Mouse (Mus musculus): ENCODE measurements around the gene Slc22a5. TPM values are rescaled to one million over a fixed set of nuclear protein-coding genes. Genes with fewer than 3 reads are reported as not detected.

Gene Slc22a5
- polyA plus RNA-seq, 1 experiment from 2014 or later: 7.6 TPM

DNA sequence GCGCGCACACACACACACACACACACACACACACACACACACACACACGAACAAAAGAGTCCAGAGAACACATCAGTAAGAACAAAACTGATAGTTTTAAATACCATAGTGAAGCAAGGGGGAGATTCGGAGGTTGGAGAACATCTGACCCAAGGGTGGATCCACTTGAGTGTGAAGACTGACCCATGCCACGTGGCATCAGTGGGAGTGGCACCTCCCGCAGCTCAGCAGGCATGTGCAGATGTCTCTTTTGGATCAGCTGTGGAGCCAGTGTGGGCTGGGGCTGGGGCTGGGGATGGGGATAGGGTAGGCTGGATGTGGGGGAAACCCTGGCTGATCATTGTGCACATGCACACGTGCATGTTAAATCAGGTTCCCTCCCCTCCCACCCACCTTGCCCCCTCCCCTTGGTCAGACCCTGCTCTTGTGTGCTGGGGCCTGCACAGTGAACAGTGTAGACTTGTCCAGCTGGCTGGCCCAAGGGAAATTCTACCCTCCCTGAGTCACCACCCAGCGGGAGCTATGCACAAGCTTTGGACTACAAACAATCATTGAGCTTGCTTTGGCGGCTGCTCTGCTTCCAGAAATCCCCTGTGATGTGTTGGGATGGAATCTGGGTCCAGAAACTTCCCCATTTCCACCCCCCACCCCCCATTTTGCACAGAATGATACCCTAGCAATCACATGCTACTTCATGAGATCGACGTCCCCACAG lies 70.1 kb downstream of the Slc22a5 start:
- ATAC-seq (ENCODE audit: low FRiP score, low read depth): no peak
- Histone ChIP-seq H3K27ac (no peak overlapping the region), H3K36me3 (no peaks in the 10 kb centered on the region), H3K27me3 (replicated peaks) (no peaks in the 10 kb centered on the region), H3K4me2 (replicated peaks) (no peak overlapping the region), H3K9ac (no peak overlapping the region), H3K4me3 (no peak overlapping the region), H3K4me1 (no peaks in the 10 kb centered on the region), H3K9me3 (no peaks in the 10 kb centered on the region)
- 87% methylated on average over 11 of the region's 11 CpGs for WGBS

DNA sequence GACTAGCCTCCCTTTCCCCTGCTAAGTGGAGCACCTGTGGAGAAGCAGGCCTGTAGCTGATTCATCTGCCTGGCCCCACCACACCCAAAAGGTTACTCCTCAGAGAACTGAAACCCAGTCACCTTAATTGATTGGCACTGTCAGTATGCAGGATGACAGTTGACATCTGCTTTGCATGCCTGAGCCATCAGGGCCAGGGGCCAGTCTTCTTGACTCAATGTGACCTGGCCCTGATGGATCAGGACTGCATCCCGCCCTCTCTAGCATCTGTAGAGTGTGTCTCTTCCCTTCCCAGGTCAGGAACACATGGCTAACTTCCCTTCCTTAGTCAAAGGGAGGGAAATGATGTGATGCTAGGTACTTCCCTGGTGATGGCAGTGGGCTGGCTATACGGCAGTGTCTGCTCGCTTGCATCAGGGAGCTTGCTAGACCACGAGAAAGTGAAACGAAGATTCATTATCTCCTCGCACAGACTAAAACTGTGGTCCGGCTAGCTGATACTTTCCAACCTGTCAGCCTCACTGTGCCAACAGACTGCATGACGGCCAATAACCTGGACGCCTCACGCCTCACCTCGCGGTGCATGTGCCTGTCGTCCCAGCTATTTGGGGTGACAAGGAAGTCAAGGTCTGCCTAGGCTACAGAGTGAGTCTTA lies 70.8 kb downstream of the Slc22a5 start:
- H3K4me2 ChIP-seq (replicated peaks): no peak overlapping the region
- no peaks in the 10 kb centered on the region for H3K36me3 ChIP-seq
- WGBS: 91% methylated on average over 13 of the region's 13 CpGs
- ATAC-seq (ENCODE audit: low FRiP score, low read depth): no peak
- no peaks in the 10 kb centered on the region for H3K27me3 ChIP-seq (replicated peaks)
- no peak overlapping the region for H3K9ac ChIP-seq
- H3K4me3 ChIP-seq: no peak overlapping the region
- no peak overlapping the region for H3K27ac ChIP-seq
- H3K9me3 ChIP-seq: no peaks in the 10 kb centered on the region
- H3K4me1 ChIP-seq: no peaks in the 10 kb centered on the region

DNA sequence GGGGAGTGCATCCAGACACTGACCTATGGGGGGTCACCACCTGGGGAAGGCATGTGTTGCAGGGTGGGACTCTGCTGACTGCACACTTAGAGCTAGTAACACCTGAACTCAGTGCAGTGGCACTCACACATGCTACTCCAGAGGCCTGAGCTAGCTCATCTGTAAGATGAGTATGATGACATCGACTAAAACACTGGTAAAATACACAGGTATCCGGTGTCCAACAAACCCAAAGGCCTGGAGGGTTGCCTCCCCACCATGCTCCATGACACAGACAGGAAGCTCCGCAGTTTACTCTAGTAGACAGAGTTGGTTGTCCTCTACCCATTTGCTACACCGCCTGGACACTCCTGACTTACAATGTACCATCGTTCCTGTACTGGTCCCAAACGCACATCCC lies 71.9 kb downstream of the Slc22a5 start:
- H3K4me2 ChIP-seq (replicated peaks): no peak overlapping the region
- H3K36me3 ChIP-seq: no peaks in the 10 kb centered on the region
- H3K4me1 ChIP-seq: no peaks in the 10 kb centered on the region
- 94% methylated on average over 6 of the region's 6 CpGs for WGBS
- H3K9me3 ChIP-seq: no peaks in the 10 kb centered on the region
- H3K4me3 ChIP-seq: no peak overlapping the region
- H3K9ac ChIP-seq: no peak overlapping the region
- H3K27ac ChIP-seq: no peak overlapping the region
- no peaks in the 10 kb centered on the region for H3K27me3 ChIP-seq (replicated peaks)
- ATAC-seq (ENCODE audit: low FRiP score, low read depth): no peak

DNA sequence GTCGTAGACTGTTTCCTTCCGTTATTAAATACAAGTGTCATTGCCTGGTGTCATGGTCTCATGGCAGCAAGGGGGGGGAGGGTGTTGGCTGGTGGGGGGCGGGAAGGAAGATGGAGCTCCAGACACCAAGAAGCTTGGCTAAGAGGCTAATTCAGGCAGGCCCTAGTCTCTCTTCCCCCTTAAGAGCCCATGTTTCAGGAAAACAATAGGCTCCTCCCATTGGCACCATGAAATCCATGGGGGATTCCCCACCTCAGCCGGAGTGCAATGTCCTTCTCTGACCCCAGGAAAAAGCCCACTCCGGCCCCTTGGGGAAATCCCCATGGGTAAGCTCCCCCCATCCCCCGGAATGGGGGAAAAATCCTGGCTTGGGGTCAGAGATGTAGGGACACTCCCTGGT lies 72.7 kb downstream of the Slc22a5 start:
- no peak overlapping the region for H3K4me2 ChIP-seq (replicated peaks)
- H3K27ac ChIP-seq: no peak overlapping the region
- WGBS: 64% methylated on average over 6 of the region's 6 CpGs
- H3K9ac ChIP-seq: no peak overlapping the region
- no peaks in the 10 kb centered on the region for H3K27me3 ChIP-seq (replicated peaks)
- H3K9me3 ChIP-seq: no peaks in the 10 kb centered on the region
- H3K4me3 ChIP-seq: no peak overlapping the region
- no peaks in the 10 kb centered on the region for H3K36me3 ChIP-seq
- H3K4me1 ChIP-seq: no peaks in the 10 kb centered on the region
- no peak for ATAC-seq (ENCODE audit: low FRiP score, low read depth)

DNA sequence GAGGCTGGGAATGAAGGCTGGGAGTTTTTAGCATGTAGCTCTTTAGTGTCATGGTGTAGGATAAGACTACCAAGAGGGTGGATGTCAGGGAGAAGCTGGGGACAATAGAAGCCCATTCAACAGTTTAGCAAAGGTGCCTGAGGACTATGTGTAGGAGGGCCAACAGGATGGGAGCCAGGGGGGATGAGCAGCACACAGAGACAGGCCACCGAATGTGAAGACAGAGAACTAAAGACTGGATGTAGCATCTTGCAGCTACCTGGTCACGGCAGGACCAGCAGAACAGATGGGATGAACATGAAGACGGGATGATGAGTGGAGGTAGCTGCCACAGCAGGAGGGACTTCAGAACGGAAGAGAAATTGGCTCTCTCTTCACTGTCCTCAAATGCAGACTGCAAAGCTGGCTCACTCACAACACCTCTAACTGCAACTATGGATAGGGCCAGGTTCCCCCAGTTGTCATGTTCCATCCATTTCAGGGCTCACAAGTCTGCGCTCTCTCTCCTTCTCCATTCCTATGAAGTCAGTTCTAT lies 74.6 kb downstream of the Slc22a5 start:
- Histone ChIP-seq H3K4me3 (no peak overlapping the region), H3K4me1 (no peaks in the 10 kb centered on the region), H3K9me3 (no peaks in the 10 kb centered on the region), H3K4me2 (replicated peaks) (no peak overlapping the region), H3K9ac (no peak overlapping the region), H3K27me3 (replicated peaks) (no peaks in the 10 kb centered on the region), H3K27ac (no peak overlapping the region), H3K36me3 (no peaks in the 10 kb centered on the region)
- WGBS: 84% methylated on average over 5 of the region's 5 CpGs
- ATAC-seq (ENCODE audit: low FRiP score, low read depth): no peak

DNA sequence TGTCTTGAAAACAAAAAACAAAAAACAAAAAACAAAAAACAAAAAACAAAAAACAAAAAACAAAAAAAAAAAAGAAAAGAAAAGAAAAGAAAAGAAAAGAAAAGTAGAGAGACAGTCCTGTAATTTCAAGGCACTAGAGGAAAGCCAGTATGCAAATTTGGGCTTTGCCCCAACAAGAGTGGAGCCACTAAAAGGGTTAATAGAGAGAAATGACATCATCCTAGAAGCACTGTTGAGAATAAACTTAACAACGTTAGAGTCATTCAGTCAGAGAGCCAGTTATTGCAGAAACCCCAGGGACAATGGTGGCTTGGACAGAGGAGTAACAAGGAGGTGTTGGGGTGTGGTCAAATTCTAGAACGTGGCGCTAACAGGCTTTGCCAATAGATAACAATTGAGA lies 76.7 kb downstream of the Slc22a5 start:
- ATAC-seq (ENCODE audit: low FRiP score, low read depth): no peak
- no peak overlapping the region for H3K27ac ChIP-seq
- H3K4me1 ChIP-seq: no peaks in the 10 kb centered on the region
- no peak overlapping the region for H3K4me2 ChIP-seq (replicated peaks)
- no peak overlapping the region for H3K9ac ChIP-seq
- H3K36me3 ChIP-seq: no peaks in the 10 kb centered on the region
- H3K27me3 ChIP-seq (replicated peaks): no peaks in the 10 kb centered on the region
- H3K9me3 ChIP-seq: no peaks in the 10 kb centered on the region
- no peak overlapping the region for H3K4me3 ChIP-seq
- WGBS: 63% methylated on average over 3 of the region's 3 CpGs

Other genes starting within 250 kb of the Slc22a5 start
- gene Rad50, start 184.3 kb downstream of the Slc22a5 start, polyA plus RNA-seq (2016; fragmentation: Nextera tagmentation; extraction: Ambion mirVana): 15.4 and 18.2 TPM in 2 replicates
- not detected in 2 replicates for gene Il5, start 170.9 kb downstream of the Slc22a5 start, polyA plus RNA-seq (2016; fragmentation: Nextera tagmentation; extraction: Ambion mirVana)
- 3.3 and 4.5 TPM in 2 replicates for gene Irf1, start 121.6 kb downstream of the Slc22a5 start, polyA plus RNA-seq (2016; fragmentation: Nextera tagmentation; extraction: Ambion mirVana)
- not detected in 2 replicates for gene Gm17334, start 118.5 kb downstream of the Slc22a5 start, polyA plus RNA-seq (2016; fragmentation: Nextera tagmentation; extraction: Ambion mirVana)
- gene Gm12216, start 32.4 kb downstream of the Slc22a5 start, polyA plus RNA-seq (2016; fragmentation: Nextera tagmentation; extraction: Ambion mirVana): 0.19 TPM in 1 of 2 replicates, not detected in the other
- 1.8 and 2.3 TPM in 2 replicates for gene Slc22a21, start 88.7 kb upstream of the Slc22a5 start, polyA plus RNA-seq (2016; fragmentation: Nextera tagmentation; extraction: Ambion mirVana)
- gene Slc22a4, start 136.4 kb upstream of the Slc22a5 start, polyA plus RNA-seq (2016; fragmentation: Nextera tagmentation; extraction: Ambion mirVana): 1.5 and 2.3 TPM in 2 replicates
- 46.1 and 51.4 TPM in 2 replicates for gene Pdlim4, start 177.4 kb upstream of the Slc22a5 start, polyA plus RNA-seq (2016; fragmentation: Nextera tagmentation; extraction: Ambion mirVana)
- 15.2 and 17.3 TPM in 2 replicates for gene P4ha2, start 208.4 kb upstream of the Slc22a5 start, polyA plus RNA-seq (2016; fragmentation: Nextera tagmentation; extraction: Ambion mirVana)